Mouse (Mus musculus) midbrain, embryonic 11.5 days (tissue): ENCODE results near the gene Gm14692. TPM values are rescaled to one million over a fixed set of nuclear protein-coding genes. Genes with fewer than 3 reads are reported as not detected.
"Not testable (repeated sequence)": the region's sequence is repeated elsewhere in the genome, so short reads cannot be mapped to it uniquely, and the experiment has no call there.

ENCODE experiments used
- ATAC-seq: fragments of 200-750 bp; cut with Nextera tagmentation; 2 replicates; pipeline ENCODE4 v1.8.0; 2017; ENCODE audit warnings: moderate TSS enrichment, moderate library complexity; ENCODE audit not compliant: low FRiP score
- DNase-seq: peaks from one replicate; pipeline ENCODE4 v3.0.0; 2015; ENCODE audit warnings: low spot score; ENCODE audit errors: missing footprints
- H3K27ac ChIP-seq: fragments of 300-500 bp; sonication (generic); 2 replicates; pipeline ENCODE4 v1.5.1; 2014; ENCODE audit warnings: low read depth, low read length
- H3K27me3 ChIP-seq: fragments of 300-500 bp; sonication (generic); 2 replicates; pipeline ENCODE4 v1.6.1; 2014; ENCODE audit warnings: mild to moderate bottlenecking, low read length, moderate library complexity, mixed read lengths; ENCODE audit not compliant: control insufficient read depth, insufficient read depth
- H3K36me3 ChIP-seq: fragments of 300-500 bp; sonication (generic); 2 replicates; pipeline ENCODE4 v1.6.1; 2014; ENCODE audit warnings: mild to moderate bottlenecking, low read length, moderate library complexity, mixed read lengths; ENCODE audit not compliant: control insufficient read depth, insufficient read depth
- H3K4me1 ChIP-seq: fragments of 300-500 bp; sonication (generic); 2 replicates; pipeline ENCODE4 v1.6.1; 2014; ENCODE audit warnings: low read length; ENCODE audit not compliant: control insufficient read depth, insufficient read depth
- H3K4me2 ChIP-seq: fragments of 300-500 bp; sonication (generic); 2 replicates; pipeline ENCODE4 v1.6.1; 2014; ENCODE audit warnings: mild to moderate bottlenecking, moderate library complexity
- H3K4me3 ChIP-seq: fragments of 300-500 bp; sonication (generic); 2 replicates; pipeline ENCODE4 v1.5.1; 2014; ENCODE audit warnings: low read depth, low read length
- H3K9ac ChIP-seq: fragments of 300-500 bp; sonication (generic); 2 replicates; pipeline ENCODE4 v1.6.1; 2014; ENCODE audit warnings: low read length
- H3K9me3 ChIP-seq: fragments of 300-500 bp; sonication (generic); 2 replicates; pipeline ENCODE4 v1.6.1; 2016; ENCODE audit warnings: low read length; ENCODE audit not compliant: control insufficient read depth
- WGBS: fragments of 180-500 bp; shearing (Covaris S2); extraction: QIAGEN DNeasy Blood & Tissue Kit; methylation state at CpG from one replicate; pipeline ENCODE4 v1.1.7; 2014; 5-methylcytosine and 5-hydroxymethylcytosine counted together
- polyA plus RNA-seq: library from polyadenylated mRNA; unstranded; fragments of >200 nt; fragmentation: Nextera tagmentation; extraction: Ambion mirVana; gene quantifications from 2 replicates; pipeline ENCODE4 v1.2.1, GENCODE M21; 2014

Gene Gm14692
- polyA plus RNA-seq: not detected in 2 replicates

DNA sequence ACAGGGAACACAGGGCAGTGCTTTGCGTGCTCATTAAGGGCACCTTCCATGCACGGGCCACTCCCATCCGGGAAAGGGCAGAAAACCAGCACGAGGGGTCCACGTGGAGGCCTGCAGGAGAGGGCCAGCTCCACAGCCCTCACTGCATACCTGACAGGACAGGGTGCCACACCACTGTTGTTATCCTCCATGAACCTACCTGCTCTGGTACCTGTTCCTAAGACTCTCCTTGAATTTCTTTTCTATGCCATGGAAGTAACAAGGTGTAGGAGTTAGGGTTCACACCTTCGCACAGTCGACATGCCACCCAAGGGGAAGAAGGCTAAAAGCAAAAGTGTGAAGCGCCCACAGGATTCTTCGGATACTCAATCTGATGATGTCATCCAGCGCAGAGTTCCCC lies at the start of gene Gm14692:
Gm14692 (plus strand) TSS at position 301 of the 400 bp plus-strand sequence.
- not testable (repeated sequence) for ATAC-seq, H3K36me3 ChIP-seq, H3K4me2 ChIP-seq, H3K4me1 ChIP-seq, H3K27me3 ChIP-seq, DNase-seq, H3K9me3 ChIP-seq, H3K4me3 ChIP-seq, H3K9ac ChIP-seq, H3K27ac ChIP-seq
- WGBS: 93% methylated on average over 3 of the region's 10 CpGs

GRCm38 (mm10) chrX:67693462-67693861 lies 2.0 kb upstream of the Gm14692 start, which contains the start of gene Gm1140:
Gm1140 (minus strand) TSS chrX:67693562.
- not testable (repeated sequence) for DNase-seq, ATAC-seq, H3K36me3 ChIP-seq, H3K4me1 ChIP-seq, H3K4me2 ChIP-seq, H3K4me3 ChIP-seq, H3K9ac ChIP-seq, H3K27ac ChIP-seq, H3K9me3 ChIP-seq, H3K27me3 ChIP-seq
- WGBS: no CpG with 5 or more reads among the region's 11 CpGs

Other genes starting within 250 kb of the Gm14692 start
- gene Gm1140, start 2.1 kb upstream of the Gm14692 start, polyA plus RNA-seq: not detected in 2 replicates
- not detected in 2 replicates for gene 4933436I01Rik, start 225.8 kb downstream of the Gm14692 start, polyA plus RNA-seq